Mouse (Mus musculus) midbrain, embryonic 13.5 days (tissue): ENCODE results near the gene Anapc15-ps. TPM values are rescaled to one million over a fixed set of nuclear protein-coding genes. Genes with fewer than 3 reads are reported as not detected.

Source experiments
- ATAC-seq: fragments of 200-750 bp; cut with Nextera tagmentation; 2 replicates; pipeline ENCODE4 v1.8.0; 2017; ENCODE audit warnings: mild to moderate bottlenecking, moderate TSS enrichment, moderate library complexity
- H3K27ac ChIP-seq: fragments of 300-500 bp; sonication (generic); 2 replicates; pipeline ENCODE4 v1.5.1; 2015; ENCODE audit warnings: inconsistent platforms, mild to moderate bottlenecking, moderate library complexity
- H3K27me3 ChIP-seq: fragments of 300-500 bp; sonication (generic); 2 replicates; pipeline ENCODE4 v1.6.1; 2015; ENCODE audit warnings: mild to moderate bottlenecking, inconsistent platforms
- H3K36me3 ChIP-seq: fragments of 300-500 bp; sonication (generic); 2 replicates; pipeline ENCODE4 v1.6.1; 2015; ENCODE audit warnings: mild to moderate bottlenecking, inconsistent platforms
- H3K4me1 ChIP-seq: fragments of 300-500 bp; sonication (generic); replicated peaks from 2 replicates; pipeline ENCODE4 v1.6.1; 2015; ENCODE audit warnings: inconsistent platforms
- H3K4me2 ChIP-seq: fragments of 300-500 bp; sonication (generic); replicated peaks from 2 replicates; pipeline ENCODE4 v1.6.1; 2015; ENCODE audit warnings: moderate library complexity, mild to moderate bottlenecking, inconsistent platforms
- H3K4me3 ChIP-seq: fragments of 300-500 bp; sonication (generic); replicated peaks from 2 replicates; pipeline ENCODE4 v1.5.1; 2015; ENCODE audit warnings: mild to moderate bottlenecking, inconsistent platforms
- H3K9ac ChIP-seq: fragments of 300-500 bp; sonication (generic); replicated peaks from 2 replicates; pipeline ENCODE4 v1.6.1; 2015; ENCODE audit warnings: mild to moderate bottlenecking, inconsistent platforms
- H3K9me3 ChIP-seq: fragments of 300-500 bp; sonication (generic); 2 replicates; pipeline ENCODE4 v1.6.1; 2016; ENCODE audit warnings: mild to moderate bottlenecking, inconsistent platforms
- WGBS: fragments of 180-500 bp; shearing (Covaris S2); methylation state at CpG from one replicate; pipeline ENCODE4 v1.1.7; 2015; 5-methylcytosine and 5-hydroxymethylcytosine counted together
- polyA plus RNA-seq: library from polyadenylated mRNA; unstranded; fragments of >200 nt; fragmentation: Nextera tagmentation; extraction: Ambion mirVana; gene quantifications from 2 replicates; pipeline ENCODE4 v1.2.1, GENCODE M21; 2015

Anapc15-ps gene
- polyA plus RNA-seq, 1 experiment from 2014 or later = not detected

GRCm38 (mm10) chr10:95705747-95706146 is 32.5 kb upstream of the Anapc15-ps start:
- Histone ChIP-seq H3K9ac (no peak overlapping the region), H3K27me3 (no peaks in the 10 kb centered on the region), H3K4me3 (no peak overlapping the region), H3K9me3 (no peaks in the 10 kb centered on the region), H3K27ac (no peak overlapping the region), H3K4me2 (no peak overlapping the region), H3K36me3 (no peaks in the 10 kb centered on the region), H3K4me1 (peaks cover 7% of the 10 kb centered on the region)
- whole genome bisulfite sequencing = 92% methylated on average over 3 of the region's 3 CpGs
- no peak for ATAC-seq

- no peak overlapping the region for H3K4me3 ChIP-seq
- H3K27me3 ChIP-seq = no peaks in the 10 kb centered on the region
- H3K9me3 ChIP-seq = no peaks in the 10 kb centered on the region
- H3K27ac ChIP-seq = no peak overlapping the region
- no peaks in the 10 kb centered on the region for H3K36me3 ChIP-seq
- WGBS = 92% methylated on average over 6 of the region's 6 CpGs
- no peak for ATAC-seq
- no peak overlapping the region for H3K9ac ChIP-seq
- no peak overlapping the region for H3K4me2 ChIP-seq
- no peaks in the 10 kb centered on the region for H3K4me1 ChIP-seq
Measured at GRCm38 (mm10) chr10:95704847-95705246, 31.6 kb upstream of the Anapc15-ps start.

DNA sequence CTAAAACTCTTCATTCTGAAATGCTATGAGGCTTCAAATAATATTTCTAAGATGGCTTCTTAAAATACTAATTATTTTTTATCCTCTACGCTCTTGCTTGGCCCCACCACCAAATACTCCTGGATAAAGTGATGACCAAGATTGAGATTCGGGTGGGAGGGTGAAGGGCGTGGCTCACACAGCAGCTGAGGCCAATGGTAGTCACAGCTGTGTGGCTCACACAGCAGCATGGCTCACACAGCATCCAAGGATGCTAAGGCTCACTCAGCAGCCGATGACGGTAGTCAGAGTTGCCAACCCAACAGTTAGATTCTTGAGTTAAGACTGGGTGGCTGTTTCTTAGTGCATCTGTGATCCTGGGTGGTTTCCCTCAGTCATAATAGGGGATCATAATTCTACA is 30.5 kb upstream of the Anapc15-ps start:
- H3K36me3 ChIP-seq = no peaks in the 10 kb centered on the region
- ATAC-seq = no peak
- no peak overlapping the region for H3K27ac ChIP-seq
- H3K27me3 ChIP-seq = no peaks in the 10 kb centered on the region
- no peaks in the 10 kb centered on the region for H3K4me1 ChIP-seq
- no peak overlapping the region for H3K9ac ChIP-seq
- no peak overlapping the region for H3K4me2 ChIP-seq
- H3K4me3 ChIP-seq = no peak overlapping the region
- WGBS = 95% methylated on average over 5 of the region's 5 CpGs
- no peaks in the 10 kb centered on the region for H3K9me3 ChIP-seq

GRCm38 (mm10) chr10:95700422-95700821 is 27.2 kb upstream of the Anapc15-ps start:
- H3K4me2 ChIP-seq = no peak overlapping the region
- 0 out of 2 replicates have a peak, but pooled peaks cover 3% of the 10 kb centered on the region for H3K4me1 ChIP-seq
- H3K4me3 ChIP-seq = no peak overlapping the region
- no peaks in the 10 kb centered on the region for H3K9me3 ChIP-seq
- 62% methylated on average over 4 of the region's 4 CpGs for WGBS
- H3K36me3 ChIP-seq = no peaks in the 10 kb centered on the region
- H3K27ac ChIP-seq = no peak overlapping the region
- no peaks in the 10 kb centered on the region for H3K27me3 ChIP-seq
- H3K9ac ChIP-seq = no peak overlapping the region
- no peak for ATAC-seq

- Histone ChIP-seq H3K4me2 (no peak overlapping the region), H3K9ac (no peak overlapping the region), H3K27ac (no peak overlapping the region), H3K9me3 (no peaks in the 10 kb centered on the region), H3K4me3 (no peak overlapping the region), H3K36me3 (no peaks in the 10 kb centered on the region), H3K27me3 (no peaks in the 10 kb centered on the region), H3K4me1 (peaks cover 8% of the 10 kb centered on the region; the same call in 1 of the 2 replicates)
- no peak for ATAC-seq
- WGBS = 93% methylated on average over 8 of the region's 8 CpGs
Measured at GRCm38 (mm10) chr10:95698920-95699714, 25.9 kb upstream of the Anapc15-ps start.

DNA sequence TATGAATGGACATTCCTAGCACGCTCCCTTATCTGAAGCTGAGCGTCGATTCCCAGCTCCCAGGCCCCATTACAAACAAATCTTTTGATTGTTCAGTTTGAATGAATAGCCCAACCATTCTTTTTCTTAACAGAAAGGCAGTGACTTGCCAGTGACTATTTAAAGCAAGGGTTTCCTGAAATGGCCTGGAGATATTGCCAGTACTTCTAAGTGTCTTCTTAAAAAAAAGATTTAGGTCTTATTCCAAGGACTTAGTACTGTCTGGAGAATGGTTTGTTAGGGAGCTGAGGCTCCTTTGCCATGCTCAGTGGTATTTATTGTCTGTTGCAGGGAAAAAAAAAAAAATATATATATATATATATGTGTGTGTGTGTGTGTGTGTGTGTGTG is 23.0 kb upstream of the Anapc15-ps start:
- no peak for ATAC-seq
- Histone ChIP-seq H3K9me3 (no peaks in the 10 kb centered on the region), H3K4me2 (no peak overlapping the region), H3K4me1 (peaks cover 8% of the 10 kb centered on the region; the same call in 1 of the 2 replicates), H3K36me3 (no peaks in the 10 kb centered on the region), H3K27me3 (no peaks in the 10 kb centered on the region), H3K9ac (no peak overlapping the region), H3K4me3 (no peak overlapping the region), H3K27ac (no peak overlapping the region)
- 40% methylated on average over 3 of the region's 3 CpGs for WGBS

DNA sequence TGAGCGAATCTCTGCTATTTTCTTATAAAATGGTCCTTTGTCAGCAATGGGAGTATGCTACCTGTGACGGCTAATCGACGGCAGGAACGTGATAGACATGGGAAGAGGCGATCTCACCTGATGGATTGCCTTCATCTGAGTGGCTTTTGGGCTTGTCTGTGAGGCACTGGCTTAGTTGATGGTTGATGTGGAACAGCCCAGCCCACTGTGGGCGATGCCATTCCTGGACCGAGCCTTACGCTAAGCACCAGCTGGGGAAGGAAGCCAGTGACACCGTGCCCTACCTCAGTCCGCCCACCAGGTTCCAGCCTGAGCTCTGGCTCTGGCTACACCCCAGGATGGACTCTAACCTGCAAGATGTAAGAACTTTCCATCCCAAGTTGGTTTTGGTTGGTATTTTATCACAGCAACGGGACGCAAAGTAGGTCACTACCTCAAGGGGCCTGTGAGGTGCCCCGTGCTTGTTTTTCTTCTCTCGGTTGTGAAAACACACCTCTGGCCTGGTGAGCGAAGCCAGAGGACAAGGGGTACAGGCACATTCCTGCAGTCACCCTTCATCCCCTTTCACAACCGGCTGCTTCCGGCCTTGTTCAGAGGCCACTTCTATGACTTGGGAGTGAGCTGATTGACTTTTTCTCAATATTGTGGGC is 22.5 kb upstream of the Anapc15-ps start:
- H3K27ac ChIP-seq = no peak overlapping the region
- no peaks in the 10 kb centered on the region for H3K27me3 ChIP-seq
- H3K4me1 ChIP-seq = peaks cover 8% of the 10 kb centered on the region; the same call in 1 of the 2 replicates
- 88% methylated on average over 18 of the region's 18 CpGs for WGBS
- no peak overlapping the region for H3K9ac ChIP-seq
- no peak for ATAC-seq
- H3K9me3 ChIP-seq = no peaks in the 10 kb centered on the region
- no peaks in the 10 kb centered on the region for H3K36me3 ChIP-seq
- H3K4me2 ChIP-seq = no peak overlapping the region
- no peak overlapping the region for H3K4me3 ChIP-seq

GRCm38 (mm10) chr10:95694559-95695251 is 21.5 kb upstream of the Anapc15-ps start:
- Histone ChIP-seq H3K9me3 (no peaks in the 10 kb centered on the region), H3K9ac (no peak overlapping the region), H3K4me1 (peaks cover 8% of the 10 kb centered on the region; the same call in 1 of the 2 replicates), H3K4me2 (no peak overlapping the region), H3K36me3 (no peaks in the 10 kb centered on the region), H3K27ac (no peak overlapping the region), H3K4me3 (no peak overlapping the region), H3K27me3 (no peaks in the 10 kb centered on the region)
- 59% methylated on average over 12 of the region's 12 CpGs for WGBS
- ATAC-seq = peak; percentile 77

DNA sequence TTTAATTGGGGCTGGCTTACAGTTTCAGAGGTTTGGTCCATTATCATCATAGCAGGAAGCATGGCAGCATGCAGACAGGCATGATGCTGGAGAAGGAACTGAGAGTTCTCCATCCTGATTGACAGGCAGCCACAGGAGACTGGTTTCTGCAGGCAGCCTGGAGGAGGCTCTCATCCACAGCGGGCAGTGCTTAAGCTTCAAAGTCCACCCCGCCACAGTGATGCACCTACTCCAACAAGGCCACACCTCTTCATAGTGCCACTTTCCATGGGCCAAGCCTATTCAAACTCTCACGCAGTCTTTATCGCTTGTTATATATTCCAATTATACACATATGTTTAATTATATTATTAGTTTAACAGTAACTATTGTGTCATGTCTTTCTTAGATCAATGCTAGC is 18.1 kb upstream of the Anapc15-ps start:
- H3K9ac ChIP-seq = no peak overlapping the region
- H3K9me3 ChIP-seq = no peaks in the 10 kb centered on the region
- ATAC-seq = no peak
- no peak overlapping the region for H3K4me3 ChIP-seq
- no peaks in the 10 kb centered on the region for H3K27me3 ChIP-seq
- 94% methylated on average over 4 of the region's 4 CpGs for WGBS
- H3K36me3 ChIP-seq = no peaks in the 10 kb centered on the region
- no peak overlapping the region for H3K27ac ChIP-seq
- H3K4me1 ChIP-seq = peaks cover 8% of the 10 kb centered on the region; the same call in 1 of the 2 replicates
- no peak overlapping the region for H3K4me2 ChIP-seq

GRCm38 (mm10) chr10:95689833-95690232 is 16.6 kb upstream of the Anapc15-ps start:
- no peaks in the 10 kb centered on the region for H3K36me3 ChIP-seq
- no peak overlapping the region for H3K4me2 ChIP-seq
- no peak overlapping the region for H3K4me3 ChIP-seq
- no peak for ATAC-seq
- 100% methylated on average over 1 of the region's 1 CpGs for WGBS
- H3K9ac ChIP-seq = no peak overlapping the region
- H3K27ac ChIP-seq = no peak overlapping the region
- no peaks in the 10 kb centered on the region for H3K9me3 ChIP-seq
- peaks cover 9% of the 10 kb centered on the region for H3K4me1 ChIP-seq
- no peaks in the 10 kb centered on the region for H3K27me3 ChIP-seq

- Histone ChIP-seq H3K4me2 (no peak overlapping the region), H3K27me3 (no peaks in the 10 kb centered on the region), H3K9me3 (no peaks in the 10 kb centered on the region), H3K9ac (no peak overlapping the region), H3K4me1 (peaks cover 7% of the 10 kb centered on the region), H3K27ac (no peak overlapping the region), H3K36me3 (no peaks in the 10 kb centered on the region), H3K4me3 (no peak overlapping the region)
- no peak for ATAC-seq
- 73% methylated on average over 7 of the region's 7 CpGs for WGBS
Measured at GRCm38 (mm10) chr10:95689058-95689457, 15.8 kb upstream of the Anapc15-ps start.

DNA sequence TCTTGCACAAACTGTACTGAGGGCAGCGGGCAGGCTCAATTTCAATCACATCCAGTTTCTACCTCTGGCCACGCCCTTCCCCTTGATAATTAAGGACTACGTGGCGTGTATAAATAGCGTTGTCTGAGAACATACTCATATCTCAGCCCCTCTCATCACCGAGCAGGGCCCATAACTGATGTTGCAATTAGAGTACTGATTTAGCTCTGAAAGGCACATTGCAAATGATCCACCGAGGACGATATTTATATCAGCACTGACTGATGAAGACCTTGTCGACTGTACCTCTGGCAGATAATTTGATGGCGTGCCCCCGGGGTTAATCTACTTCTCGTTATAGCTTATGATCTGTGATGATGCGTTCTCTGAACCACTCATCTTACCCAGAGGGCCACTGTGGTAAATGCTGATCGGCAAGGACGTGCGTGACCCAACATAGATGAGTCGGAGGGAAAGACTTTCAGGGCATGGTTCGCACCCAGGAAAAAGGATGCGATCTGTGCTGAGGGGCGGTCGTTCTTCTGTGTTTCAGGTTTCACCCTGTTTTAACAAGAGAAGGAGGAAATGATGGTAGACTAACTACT is 14.4 kb upstream of the Anapc15-ps start:
- no peak overlapping the region for H3K27ac ChIP-seq
- no peak overlapping the region for H3K4me2 ChIP-seq
- peaks cover 7% of the 10 kb centered on the region for H3K4me1 ChIP-seq
- H3K36me3 ChIP-seq = no peaks in the 10 kb centered on the region
- WGBS = 80% methylated on average over 21 of the region's 21 CpGs
- H3K9me3 ChIP-seq = no peaks in the 10 kb centered on the region
- H3K27me3 ChIP-seq = no peaks in the 10 kb centered on the region
- H3K9ac ChIP-seq = no peak overlapping the region
- H3K4me3 ChIP-seq = no peak overlapping the region
- no peak for ATAC-seq
